Mouse (Mus musculus): Measurements from ENCODE around the gene Zfp672.
"Not testable (repeated sequence)": the region's sequence is repeated elsewhere in the genome, so short reads cannot be mapped to it uniquely, and the experiment has no call there.

Gene Zfp672

DNA sequence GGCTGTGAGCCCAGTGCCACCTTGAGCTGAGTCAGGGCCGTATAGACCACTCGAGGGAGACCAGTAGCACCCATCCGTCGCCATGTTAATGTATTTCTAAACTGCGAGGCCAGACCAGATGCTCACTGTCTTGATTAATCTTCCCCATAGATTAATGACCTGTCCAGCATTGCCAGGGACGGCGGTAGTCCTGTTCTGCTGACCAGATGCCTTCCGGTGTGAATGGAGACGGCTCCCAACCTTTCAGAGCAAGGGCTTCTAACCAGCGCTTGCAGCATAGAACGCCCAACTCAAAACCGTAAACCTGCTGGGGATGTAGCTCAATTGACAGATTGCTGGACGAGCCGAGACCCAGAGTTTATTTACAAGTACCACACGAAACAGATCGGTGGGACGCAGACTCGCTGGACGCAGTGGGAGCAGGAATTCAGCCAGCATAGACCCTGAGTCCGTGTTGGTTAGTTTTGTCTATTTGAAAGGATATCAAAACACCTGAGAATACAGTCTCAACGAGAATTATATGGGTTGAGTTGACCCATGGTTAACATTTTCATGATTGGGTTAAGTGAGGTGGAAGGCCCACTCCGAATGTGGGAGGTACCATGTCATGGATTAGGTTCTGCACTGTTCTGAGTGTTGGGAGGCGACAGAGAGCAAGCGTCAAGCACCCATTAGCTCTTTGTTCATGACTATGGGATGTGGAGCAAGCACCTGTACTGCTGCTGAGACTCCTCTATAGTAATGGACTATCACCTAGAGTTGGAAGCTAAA is 6.4 kb downstream of the Zfp672 start:
- DNase-seq = no peak

DNA sequence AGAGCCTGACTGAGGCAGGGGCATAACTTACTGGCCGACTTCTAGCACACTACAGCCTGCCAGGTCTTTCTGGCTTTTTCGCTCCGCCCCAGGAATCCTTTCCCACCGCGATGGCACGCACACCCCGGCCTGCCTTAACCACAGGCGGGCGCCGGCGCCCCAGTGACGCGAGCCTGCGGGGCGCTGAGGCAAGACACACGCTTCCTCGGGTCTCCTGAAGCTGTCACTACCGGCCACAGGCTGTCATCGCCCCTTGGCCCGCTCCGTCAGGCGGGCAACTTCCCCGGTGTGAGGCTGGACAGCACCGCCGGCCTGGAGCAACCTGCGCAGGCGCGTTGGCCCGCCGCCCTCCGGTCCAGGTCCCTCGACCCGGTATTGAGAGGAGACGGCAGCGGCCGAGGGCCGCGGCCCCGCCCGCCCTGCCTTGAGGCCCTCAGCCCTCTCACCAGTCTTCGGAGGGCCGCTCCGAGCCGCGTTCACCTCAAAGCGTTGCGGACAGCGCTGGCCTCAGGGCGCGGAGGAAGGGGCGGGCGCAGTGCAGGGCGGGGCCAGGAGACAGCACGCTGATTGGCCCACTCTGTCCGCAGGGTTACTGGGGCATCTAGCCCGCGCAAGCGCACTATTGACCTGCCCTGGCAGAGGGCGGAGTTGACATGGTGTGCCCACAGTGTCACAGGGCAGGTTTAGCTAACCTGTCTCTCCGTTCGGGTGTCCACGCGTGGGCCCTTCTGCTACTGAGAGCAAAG is 7.1 kb downstream of the Zfp672 start:
- peak; percentile 98 to 99 for DNase-seq

DNA sequence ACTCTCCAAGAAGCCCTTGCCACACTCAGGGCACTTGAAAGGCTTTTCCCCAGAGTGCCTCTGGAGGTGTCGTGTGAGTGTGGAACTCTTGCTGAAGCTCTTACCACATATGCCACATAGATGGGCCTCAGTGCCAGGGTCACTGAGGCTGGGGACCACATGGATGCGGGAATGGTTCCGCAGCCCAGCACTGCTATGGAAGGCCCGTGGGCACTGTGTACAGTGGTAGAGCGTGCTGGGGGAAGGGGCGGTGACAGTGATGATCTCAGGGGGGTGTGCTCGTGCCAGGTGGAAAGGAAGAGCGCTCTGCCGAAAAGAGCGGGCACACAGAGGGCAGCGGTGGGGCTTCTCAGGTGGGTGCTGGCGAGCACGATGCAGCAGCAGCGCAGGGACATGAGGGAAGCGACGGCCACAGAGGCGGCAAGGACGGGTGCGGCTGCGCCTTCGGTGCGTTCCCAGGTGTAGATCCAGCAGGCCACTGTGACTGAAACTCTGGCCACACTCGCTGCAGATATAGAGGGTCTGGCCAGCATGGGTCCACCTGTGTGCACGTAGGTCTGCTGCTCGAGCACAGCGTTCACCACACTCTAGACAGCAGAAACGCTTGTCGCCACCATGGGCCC is 13.3 kb downstream of the Zfp672 start:
- peak in 1 of 2 experiments; percentile 18 for DNase-seq

DNA sequence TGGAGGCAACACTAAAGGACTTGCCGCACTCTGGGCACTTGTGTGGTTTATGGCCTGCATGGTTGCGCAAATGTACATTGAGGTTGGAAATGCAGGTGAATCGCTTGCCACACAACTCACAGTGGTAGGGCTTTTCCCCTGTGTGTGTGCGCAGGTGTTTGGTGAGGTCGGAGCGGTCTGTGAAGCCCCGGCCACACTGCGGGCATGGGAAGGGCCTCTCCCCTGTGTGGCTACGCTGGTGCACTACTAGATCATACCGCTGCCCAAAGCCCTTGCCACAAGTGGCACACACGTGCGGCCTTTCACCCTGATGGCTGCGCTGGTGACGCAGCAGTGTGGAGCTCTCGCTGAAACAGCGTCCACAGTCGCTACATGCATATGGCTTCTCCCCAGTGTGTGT is 13.8 kb downstream of the Zfp672 start:
- no peak for DNase-seq

DNA sequence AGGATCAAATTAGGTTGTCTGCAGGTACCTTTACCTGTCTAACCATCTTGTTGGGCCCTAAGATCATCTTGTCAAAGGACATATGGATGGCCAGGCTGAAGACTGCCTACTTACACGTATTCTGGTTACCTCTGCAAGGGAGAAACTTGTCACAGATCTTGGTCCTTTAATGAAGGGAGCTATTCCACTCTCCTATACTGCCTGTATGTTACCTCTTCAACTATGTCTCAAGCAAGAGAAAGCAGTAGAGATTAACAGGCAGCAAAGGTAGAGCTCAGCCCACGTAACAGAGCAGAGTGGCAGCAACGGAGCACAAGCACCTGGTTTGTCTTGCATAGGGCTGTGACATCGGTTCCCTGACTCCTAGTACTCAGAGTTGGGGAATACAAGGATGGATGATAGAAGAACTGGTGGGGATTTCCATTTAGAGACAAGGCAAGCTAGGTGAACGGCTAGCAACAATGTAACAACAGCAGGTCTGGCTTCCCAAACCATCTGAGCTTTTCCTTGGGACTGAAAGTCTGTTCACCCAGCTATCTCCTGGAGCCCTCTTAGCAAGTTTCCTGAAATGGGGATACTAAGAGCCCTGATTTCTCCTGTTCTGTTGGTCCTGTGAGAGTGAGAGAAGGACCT is 14.5 kb downstream of the Zfp672 start:
- DNase-seq = no peak

DNA sequence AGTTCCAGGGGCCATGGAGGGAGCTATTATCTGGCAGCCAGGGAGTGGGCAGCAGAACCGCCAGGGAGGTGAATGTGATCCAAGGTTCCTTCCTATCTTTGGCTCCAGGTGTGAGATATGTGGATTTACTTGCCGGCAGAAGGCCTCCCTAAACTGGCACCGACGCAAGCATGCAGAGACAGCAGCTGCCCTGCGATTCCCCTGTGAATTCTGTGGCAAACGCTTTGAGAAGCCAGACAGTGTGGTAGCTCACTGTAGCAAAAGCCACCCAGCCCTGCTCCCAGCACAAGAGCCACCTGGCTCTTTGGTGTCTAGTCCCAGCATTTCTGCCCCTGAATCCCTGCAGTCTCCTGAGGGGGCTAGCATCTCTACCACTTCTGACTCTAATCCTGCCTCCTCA is 16.1 kb downstream of the Zfp672 start:
- DNase-seq = peak; percentile 36 to 56

DNA sequence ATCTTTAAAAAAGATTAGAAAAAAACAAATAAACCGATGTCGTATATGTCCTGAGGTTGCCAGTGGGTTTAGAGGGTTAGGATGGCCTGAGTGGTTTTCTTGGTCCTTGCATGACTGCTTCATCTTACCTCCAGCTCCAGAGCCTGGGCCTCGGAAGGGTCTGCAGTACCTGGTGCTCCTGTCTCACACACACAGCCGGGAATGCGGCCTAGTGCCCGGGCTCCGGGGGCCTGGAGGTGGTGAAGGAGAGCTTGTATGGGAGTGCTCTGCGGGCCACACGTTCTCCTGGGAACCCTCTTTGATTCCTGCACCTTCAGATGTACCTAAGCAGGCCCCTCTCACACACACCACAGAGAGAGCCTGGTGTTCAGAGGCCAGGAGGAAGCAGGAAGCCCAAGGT is 21.5 kb downstream of the Zfp672 start:
- DNase-seq = no peak

DNA sequence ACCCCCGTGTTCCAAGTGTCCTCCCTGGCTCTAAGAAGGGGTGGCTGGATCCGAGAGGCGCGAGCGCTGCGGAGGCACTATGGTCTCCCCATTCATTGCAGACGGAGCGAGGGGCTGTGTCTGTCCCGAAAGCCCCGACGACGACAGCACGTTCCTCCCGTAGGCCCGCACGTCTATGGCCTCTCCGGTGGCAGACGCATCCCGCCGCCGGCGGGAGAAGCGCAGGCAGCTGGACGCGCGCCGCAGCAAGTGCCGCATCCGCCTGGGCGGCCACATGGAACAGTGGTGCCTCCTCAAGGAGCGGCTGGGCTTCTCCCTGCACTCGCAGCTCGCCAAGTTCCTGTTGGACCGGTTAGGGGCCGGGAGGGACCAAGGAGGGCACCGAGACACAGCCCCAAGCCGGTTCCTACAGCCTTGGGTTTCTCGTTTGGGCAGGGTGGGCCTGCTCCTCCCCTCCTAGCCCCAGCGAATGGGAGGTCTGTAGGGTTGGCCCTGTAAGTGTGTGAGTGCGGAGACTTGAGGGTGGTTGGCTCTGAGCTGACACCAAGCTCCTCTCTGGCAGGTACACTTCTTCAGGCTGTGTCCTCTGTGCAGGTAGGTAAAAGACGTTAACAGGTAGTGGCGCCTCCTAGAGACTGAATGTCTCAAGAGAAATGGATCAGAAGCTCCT is 22.6 kb downstream of the Zfp672 start:
- peak; percentile 68 to 69 for DNase-seq

DNA sequence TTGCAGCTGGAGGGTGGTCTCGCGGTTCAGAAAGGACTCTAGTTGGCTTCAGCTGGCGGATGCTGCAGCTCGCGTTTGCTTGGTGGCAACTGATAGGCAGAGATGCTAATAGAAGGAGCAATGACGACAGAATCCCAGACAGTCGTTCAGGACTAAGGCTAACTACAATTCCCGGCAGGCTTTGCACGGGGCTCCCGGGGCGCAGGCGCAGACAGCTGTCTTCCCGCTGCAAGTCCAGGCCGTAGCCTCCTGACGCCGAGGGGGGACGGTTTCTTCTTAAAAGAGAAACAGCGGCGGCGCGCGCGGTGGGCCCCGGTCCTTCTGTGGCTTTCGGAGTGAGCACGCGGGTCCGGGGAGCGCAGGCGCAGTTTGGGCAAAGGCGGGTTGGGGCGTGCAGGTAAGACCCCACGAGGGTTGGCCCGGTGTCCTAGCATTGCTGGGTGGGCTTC is 23.3 kb downstream of the Zfp672 start, which contains the start of gene Zfp692:
Zfp692 (plus strand) TSS at position 210 of the 449 bp plus-strand sequence.
- peak; percentile 95 to 97 for DNase-seq

DNA sequence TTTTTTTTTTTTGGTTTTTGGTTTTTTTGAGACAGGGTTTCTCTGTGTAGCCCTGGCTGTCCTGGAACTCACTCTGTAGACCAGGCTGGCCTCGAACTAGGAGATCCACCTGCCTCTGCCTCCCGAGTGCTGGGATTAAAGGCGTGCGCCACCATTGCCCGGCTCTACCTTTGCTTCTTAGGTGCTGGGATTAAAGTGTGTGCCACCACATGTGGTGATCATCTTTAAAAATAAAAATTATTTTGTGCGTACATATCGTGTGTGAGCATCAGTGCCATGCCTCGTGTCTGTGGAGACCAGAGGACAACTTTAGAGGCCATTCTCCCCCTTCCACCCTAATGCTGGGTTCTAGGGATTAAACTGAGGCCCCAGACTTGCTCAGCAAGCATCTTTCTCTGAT is 24.8 kb downstream of the Zfp672 start:
- not testable (repeated sequence) for DNase-seq

DNA sequence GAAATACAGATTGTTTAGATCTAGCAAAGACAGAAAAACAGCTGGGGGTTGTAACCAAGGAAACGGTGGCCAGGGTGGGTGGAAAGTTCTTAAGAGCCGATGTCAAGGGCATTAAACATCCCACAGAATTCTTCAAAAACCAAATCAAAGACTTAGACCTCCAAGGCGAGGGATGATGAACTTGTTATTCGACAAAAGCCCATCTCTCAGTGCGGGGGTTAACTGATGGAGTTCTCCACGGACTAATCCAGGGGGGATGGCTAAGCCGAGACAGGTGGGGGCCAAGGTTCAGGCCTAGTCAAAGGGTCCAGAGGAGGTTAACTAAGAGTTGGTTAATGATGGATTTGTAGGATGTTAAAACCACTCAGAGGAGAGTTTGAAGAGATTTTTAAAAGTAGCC is 26.5 kb downstream of the Zfp672 start:
- no peak for DNase-seq

DNA sequence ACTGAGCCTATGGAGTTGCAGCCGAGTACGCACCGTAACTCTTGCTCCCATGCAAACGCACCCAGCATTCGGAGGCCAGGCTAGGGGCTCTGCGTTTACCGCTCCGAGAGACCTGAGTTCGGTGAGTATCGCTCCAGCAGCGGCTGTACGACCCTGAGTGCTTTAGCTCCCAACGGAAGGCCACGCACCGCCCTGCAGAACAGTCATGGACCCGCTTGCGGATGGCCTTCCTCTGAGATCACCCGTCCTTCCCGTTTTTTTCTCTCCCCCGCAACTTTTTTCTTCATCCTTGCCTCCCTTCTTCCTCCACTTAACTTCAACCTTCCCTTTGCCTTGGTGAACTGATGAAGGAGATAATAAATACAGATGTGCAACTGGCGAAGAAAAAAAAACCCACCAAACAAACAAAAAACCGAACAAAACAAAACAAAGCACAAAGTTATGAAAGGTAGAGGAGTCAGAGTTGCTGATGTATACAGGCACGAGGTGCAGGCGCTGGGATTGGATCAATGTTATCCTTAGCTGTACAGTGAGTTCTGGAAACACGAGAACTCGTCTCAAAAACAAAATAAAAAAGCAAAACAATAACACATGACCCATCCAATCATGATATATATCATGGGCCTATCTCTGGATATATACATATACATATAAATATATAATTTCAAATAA is 27.2 kb downstream of the Zfp672 start:
- no peak for DNase-seq

DNA sequence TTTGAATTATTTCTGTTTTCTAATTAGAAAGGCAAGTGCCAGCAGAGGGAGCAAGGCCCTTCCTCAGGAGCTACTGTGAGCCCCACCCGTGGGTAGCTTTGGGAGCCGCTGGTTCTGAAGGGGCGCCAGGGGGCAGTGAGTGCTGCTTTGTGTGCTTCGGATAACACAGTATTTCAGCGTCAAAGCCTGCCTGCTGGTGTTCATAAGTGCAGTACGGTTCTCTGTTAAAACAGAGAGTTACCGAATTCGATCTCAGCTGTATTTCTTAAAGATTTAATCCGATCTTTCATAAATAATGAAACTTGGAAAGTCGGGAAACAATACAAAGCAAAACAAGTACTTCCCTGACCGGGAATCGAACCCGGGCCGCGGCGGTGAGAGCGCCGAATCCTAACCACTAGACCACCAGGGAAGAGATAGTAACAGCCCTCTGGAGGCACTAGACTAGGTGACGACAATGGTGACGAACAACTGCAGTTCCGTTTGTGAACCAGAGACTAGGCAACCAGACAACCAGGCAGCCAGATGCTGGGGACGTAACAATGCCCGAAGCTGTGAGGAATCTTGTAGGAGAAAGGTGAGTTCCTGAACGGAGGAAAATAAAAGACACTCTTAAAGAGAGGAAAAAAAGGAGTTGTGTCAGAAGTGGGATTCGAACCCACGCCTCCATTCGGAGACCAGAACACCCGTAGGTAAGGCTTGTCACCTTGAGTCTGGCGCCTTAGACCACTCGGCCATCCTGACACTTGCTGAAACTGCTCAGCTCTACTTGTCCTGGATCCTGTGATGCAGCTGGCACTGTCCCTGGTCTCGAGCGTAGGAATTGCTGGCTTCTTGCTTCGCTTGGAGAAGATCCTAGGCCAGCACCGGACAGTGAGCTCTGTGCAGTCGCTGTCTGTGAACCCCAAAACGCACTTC is 28.0 kb downstream of the Zfp672 start:
- DNase-seq = peak; percentile 97 to 100

DNA sequence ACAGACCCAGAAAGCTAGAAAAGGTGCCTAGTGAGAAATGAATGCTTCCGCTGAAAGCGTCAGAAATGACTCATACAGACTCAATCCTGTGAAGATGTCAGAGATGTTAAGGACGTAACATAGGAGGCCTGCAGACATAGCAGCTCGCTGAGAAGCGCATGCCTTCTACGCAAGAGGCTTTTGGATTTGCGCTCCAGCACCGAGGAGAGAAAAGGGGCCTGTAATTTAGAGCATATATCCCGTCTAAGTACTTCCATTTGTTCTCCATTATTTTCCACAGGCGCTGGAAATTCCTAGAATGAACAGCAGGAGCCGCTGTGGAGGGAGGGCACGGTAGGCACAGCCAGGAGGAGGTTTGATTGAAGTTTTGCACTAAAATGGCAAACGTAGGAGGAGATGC is 29.1 kb downstream of the Zfp672 start:
- DNase-seq = peak; percentile 76 to 80

DNA sequence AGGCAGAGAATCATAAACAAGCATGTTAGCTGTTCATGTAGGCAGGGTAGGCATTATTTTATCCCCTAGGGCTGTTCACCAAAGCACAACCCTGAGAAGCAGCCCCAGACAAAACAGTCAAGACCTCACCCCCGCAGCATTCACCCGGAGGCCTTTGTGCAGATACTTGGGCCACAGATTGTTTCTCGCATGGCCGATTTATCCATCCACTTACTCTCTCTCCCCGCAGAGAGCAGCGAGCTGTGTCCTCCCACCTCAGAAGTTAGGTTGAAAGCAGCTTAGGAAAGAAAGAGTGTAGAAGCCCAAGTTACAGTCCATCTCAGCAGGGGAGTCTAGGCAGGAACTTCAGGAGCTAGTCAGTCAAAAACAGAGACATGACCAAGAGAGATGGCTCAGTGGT is 32.7 kb downstream of the Zfp672 start:
- DNase-seq = no peak

DNA sequence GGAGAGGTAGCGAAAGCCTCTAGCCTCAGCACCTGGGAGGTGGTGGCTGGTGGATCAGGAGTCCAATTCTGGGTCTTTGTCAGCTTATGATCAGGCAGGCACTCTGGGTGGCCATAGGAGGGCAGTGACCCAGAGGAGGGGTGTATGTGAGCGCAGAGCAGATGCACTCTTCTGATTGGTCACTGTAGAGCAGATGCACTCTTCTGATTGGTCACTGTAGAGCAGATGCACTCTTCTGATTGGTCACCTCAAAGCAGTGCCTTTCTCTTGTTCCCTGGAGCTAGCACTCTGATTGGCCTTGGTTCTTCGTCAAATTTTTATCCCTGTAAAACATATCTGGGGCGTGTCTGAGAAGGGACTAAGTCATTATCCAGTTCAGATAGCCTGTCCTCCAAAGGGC is 37.3 kb downstream of the Zfp672 start:
- no peak for DNase-seq

DNA sequence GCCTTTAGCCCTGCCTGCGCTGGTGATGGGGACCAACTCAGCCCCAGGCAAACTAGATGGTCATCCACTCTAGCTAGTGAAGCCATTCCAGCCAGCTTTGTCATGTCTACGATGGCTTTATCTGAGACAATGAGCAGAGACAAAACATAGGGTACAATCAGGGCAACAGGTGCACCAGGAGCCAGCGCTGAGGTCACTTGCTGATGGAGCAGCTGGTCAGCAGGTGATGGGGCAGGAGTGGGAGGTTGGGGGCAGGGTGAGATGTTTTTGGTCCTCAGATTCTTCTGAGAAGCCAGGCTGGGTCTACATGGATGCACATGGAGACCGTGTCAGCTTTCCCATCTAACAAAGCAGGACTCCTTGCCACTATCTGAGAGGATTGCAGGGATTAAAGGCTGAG is 39.3 kb downstream of the Zfp672 start:
- DNase-seq = no peak

DNA sequence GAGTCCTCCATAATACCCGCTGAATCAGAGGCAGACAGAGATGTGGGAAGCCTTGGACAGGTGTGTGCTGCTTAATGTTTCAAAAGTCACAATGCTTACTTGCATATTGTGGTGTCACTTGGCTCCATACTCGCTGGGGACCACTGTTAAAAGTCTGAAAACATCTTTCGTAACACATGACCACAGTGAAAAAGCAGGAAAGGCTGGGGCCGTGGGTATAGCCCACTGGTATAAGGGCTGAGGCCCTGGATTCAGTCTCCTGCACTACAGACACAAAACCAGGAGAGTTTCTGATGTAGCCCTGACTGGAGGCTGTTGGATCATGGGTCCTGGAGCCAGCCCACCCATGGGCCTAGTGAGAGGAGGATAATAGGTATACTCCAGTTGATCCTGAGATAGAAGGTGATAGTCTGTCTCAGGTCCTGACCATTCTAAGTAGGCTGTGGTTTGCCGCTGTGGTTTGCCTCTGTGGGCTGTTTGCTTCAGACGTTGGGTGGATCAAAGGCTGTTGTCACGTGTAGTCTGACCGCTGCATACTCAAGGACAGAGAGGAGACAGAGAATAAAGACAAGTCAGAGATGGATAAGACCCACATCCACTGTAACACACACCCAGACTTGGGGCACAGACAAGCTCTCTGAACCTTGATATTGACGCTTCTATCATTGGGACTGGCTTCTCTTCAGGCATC is 40.0 kb downstream of the Zfp672 start:
- DNase-seq = no peak

DNA sequence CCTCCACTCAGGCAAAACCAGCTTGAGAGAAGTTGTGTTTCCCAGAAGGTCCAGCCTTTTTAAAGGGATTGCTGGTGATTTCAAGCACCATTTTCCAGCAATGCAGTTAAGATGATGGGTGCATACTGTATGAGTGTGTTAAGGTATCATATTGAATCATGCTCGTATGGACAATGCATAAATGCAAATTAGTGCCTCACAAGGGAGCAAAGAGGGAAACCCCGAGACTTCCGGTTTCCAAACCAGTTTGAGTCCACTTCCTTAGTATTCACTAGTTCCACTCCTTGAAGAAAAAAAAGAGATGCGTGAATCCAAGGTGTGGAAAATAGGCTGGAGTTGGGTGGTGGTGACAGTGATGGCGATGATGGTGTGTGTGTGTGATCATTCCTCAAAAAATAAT is 47.6 kb downstream of the Zfp672 start:
- DNase-seq = no peak

DNA sequence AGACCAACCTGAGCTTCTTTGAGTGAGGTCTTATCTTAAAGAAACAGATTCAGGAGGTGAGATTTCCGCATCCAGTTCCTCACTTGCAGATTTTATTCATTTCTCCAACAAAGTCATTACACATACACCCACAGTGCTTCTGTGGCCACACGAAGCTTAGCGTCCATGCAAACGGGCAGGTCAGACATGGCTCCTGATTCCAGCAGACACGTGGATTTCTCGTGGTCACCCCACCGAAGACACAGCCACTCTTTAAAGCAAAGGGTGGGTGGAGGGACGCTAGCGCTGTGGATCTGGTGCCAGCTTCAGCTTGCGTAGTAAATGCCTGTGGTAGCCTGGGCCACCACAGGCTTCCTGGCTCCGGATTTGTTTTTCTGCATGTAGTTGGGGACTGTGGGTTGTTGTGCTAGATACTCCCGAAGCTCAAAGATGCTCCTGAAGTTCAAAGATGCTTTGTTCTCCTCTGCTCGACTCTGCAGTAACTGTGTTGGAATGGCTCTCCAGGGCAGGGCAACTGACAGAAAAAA is 48.1 kb downstream of the Zfp672 start:
- DNase-seq = no peak
